Mouse (Mus musculus) liver, postnatal 0 days (tissue): ENCODE measurements at regions not wholly inside any gene's neighbourhood (a gene's known extent, or its start where the extent isn't known, plus 50 kb on each side); places are given as distances from the start of the nearest gene placed in this dataset.
"Not testable (repeated sequence)": the region's sequence is repeated elsewhere in the genome, so short reads cannot be mapped to it uniquely, and the experiment has no call there.

Experiments
- ATAC-seq: fragments of 200-750 bp; cut with Nextera tagmentation; 2 replicates; pipeline ENCODE4 v1.8.0; 2017; ENCODE audit warnings: mild to moderate bottlenecking, moderate library complexity
- DNase-seq: peaks from one replicate; pipeline ENCODE4 v3.0.0-alpha.2; 2016
- H3K27ac ChIP-seq: fragments of 300-500 bp; sonication (generic); 2 replicates; pipeline ENCODE4 v1.5.1; 2014; ENCODE audit warnings: antibody characterized with exemption, moderate library complexity, mild to moderate bottlenecking, low read depth
- H3K27me3 ChIP-seq: fragments of 300-500 bp; sonication (generic); 2 replicates; pipeline ENCODE4 v1.6.1; 2014; ENCODE audit warnings: low read length, control low read depth, mixed read lengths; ENCODE audit not compliant: insufficient read depth
- H3K36me3 ChIP-seq: fragments of 300-500 bp; sonication (generic); replicated peaks from 2 replicates; pipeline ENCODE4 v1.6.1; 2014; ENCODE audit warnings: mild to moderate bottlenecking, control low read depth, low read length, moderate library complexity, mixed read lengths; ENCODE audit not compliant: insufficient read depth
- H3K4me1 ChIP-seq: fragments of 300-500 bp; sonication (generic); 2 replicates; pipeline ENCODE4 v1.6.1; 2014; ENCODE audit warnings: antibody characterized with exemption, mild to moderate bottlenecking, control low read depth; ENCODE audit not compliant: insufficient read depth
- H3K4me2 ChIP-seq: fragments of 300-500 bp; sonication (generic); 2 replicates; pipeline ENCODE4 v1.6.1; 2014; ENCODE audit warnings: low read depth, mild to moderate bottlenecking, low read length, moderate library complexity, mixed read lengths
- H3K4me3 ChIP-seq: fragments of 300-500 bp; sonication (generic); 2 replicates; pipeline ENCODE4 v1.5.1; 2014; ENCODE audit warnings: low read depth, low read length
- H3K9ac ChIP-seq: fragments of 300-500 bp; sonication (generic); replicated peaks from 2 replicates; pipeline ENCODE4 v1.6.1; 2014; ENCODE audit warnings: mild to moderate bottlenecking, moderate library complexity
- H3K9me3 ChIP-seq: fragments of 300-500 bp; sonication (generic); 2 replicates; pipeline ENCODE4 v1.6.1; 2016; ENCODE audit warnings: mild to moderate bottlenecking, control low read depth, low read length, mixed read lengths
- CTCF ChIP-seq: sonication (generic); IDR thresholded peaks from 2 replicates; pipeline ENCODE4 v1.5.1; 2016; ENCODE audit warnings: antibody characterized with exemption, low read depth
- EP300 ChIP-seq: IDR thresholded peaks from 2 replicates; pipeline ENCODE4 v1.6.1; 2016; ENCODE audit warnings: antibody characterized with exemption, low read depth, mild to moderate bottlenecking
- WGBS: fragments of 180-500 bp; shearing (Covaris S2); extraction: QIAGEN DNeasy Blood & Tissue Kit; methylation state at CpG from one replicate; pipeline ENCODE4 v1.1.7; 2014; ENCODE audit not compliant: insufficient replicate concordance; 5-methylcytosine and 5-hydroxymethylcytosine counted together

- not testable (repeated sequence) for ATAC-seq, H3K4me3 ChIP-seq, H3K36me3 ChIP-seq, H3K4me1 ChIP-seq, H3K9ac ChIP-seq, H3K9me3 ChIP-seq, H3K27me3 ChIP-seq, DNase-seq, H3K4me2 ChIP-seq, H3K27ac ChIP-seq
- 65% methylated on average over 5 of the region's 5 CpGs for WGBS
These were observed 189.2 kb upstream of the Rapgef5 start for GRCm38 (mm10) chr12:117327086-117327485.

- no peak overlapping the region for H3K4me2 ChIP-seq
- no peak overlapping the region for H3K4me3 ChIP-seq
- no peak overlapping the region for H3K27ac ChIP-seq
- peak; percentile 43 for TF ChIP-seq CTCF
- TF ChIP-seq EP300: no peak
- DNase-seq (no peak), ATAC-seq (no peak)
- H3K4me1 ChIP-seq: no peaks in the 10 kb centered on the region
- no peaks in the 10 kb centered on the region for H3K36me3 ChIP-seq
- H3K27me3 ChIP-seq: no peaks in the 10 kb centered on the region
- H3K9ac ChIP-seq: no peak overlapping the region
- H3K9me3 ChIP-seq: no peaks in the 10 kb centered on the region
These were observed 185.9 kb upstream of the Rapgef5 start for GRCm38 (mm10) chr12:117330418-117330817.

GRCm38 (mm10) chr12:117336856-117337255, 179.4 kb upstream of the Rapgef5 start:
- H3K27me3 ChIP-seq: no peaks in the 10 kb centered on the region
- DNase-seq (no peak), ATAC-seq (no peak)
- H3K4me1 ChIP-seq: no peaks in the 10 kb centered on the region
- no peak overlapping the region for H3K4me2 ChIP-seq
- no peaks in the 10 kb centered on the region for H3K9me3 ChIP-seq
- H3K27ac ChIP-seq: no peak overlapping the region
- no peak overlapping the region for H3K9ac ChIP-seq
- TF ChIP-seq CTCF (no peak), EP300 (no peak)
- WGBS: 40% methylated on average over 4 of the region's 4 CpGs
- H3K36me3 ChIP-seq: no peaks in the 10 kb centered on the region
- H3K4me3 ChIP-seq: no peak overlapping the region

GRCm38 (mm10) chr12:117342321-117342720, 174.0 kb upstream of the Rapgef5 start:
- ATAC-seq: no peak
- Histone ChIP-seq H3K4me2 (no peak overlapping the region), H3K4me3 (no peak overlapping the region), H3K4me1 (no peaks in the 10 kb centered on the region), H3K27ac (no peak overlapping the region), H3K27me3 (no peaks in the 10 kb centered on the region; the same call in 1 of the 2 replicates), H3K9me3 (no peaks in the 10 kb centered on the region), H3K36me3 (no peaks in the 10 kb centered on the region), H3K9ac (no peak overlapping the region)
- TF ChIP-seq EP300 (no peak), CTCF (no peak)
- DNase-seq: no peak
- WGBS: 38% methylated on average over 6 of the region's 6 CpGs

- WGBS: 74% methylated on average over 3 of the region's 3 CpGs
- TF ChIP-seq CTCF: no peak
- no peak for TF ChIP-seq EP300
- no peaks in the 10 kb centered on the region; the same call in 1 of the 2 replicates for H3K27me3 ChIP-seq
- no peaks in the 10 kb centered on the region for H3K9me3 ChIP-seq
- H3K27ac ChIP-seq: no peak overlapping the region
- no peak overlapping the region for H3K4me3 ChIP-seq
- H3K4me1 ChIP-seq: no peaks in the 10 kb centered on the region
- H3K9ac ChIP-seq: no peak overlapping the region
- no peak overlapping the region for H3K4me2 ChIP-seq
- ATAC-seq (no peak), DNase-seq (no peak)
- H3K36me3 ChIP-seq: no peaks in the 10 kb centered on the region
These were observed 173.2 kb upstream of the Rapgef5 start for GRCm38 (mm10) chr12:117343121-117343520.

GRCm38 (mm10) chr12:117343605-117344004, 172.7 kb upstream of the Rapgef5 start:
- ATAC-seq, H3K27me3 ChIP-seq, H3K4me3 ChIP-seq, H3K4me2 ChIP-seq, H3K4me1 ChIP-seq, H3K27ac ChIP-seq, H3K9ac ChIP-seq, DNase-seq, H3K9me3 ChIP-seq, H3K36me3 ChIP-seq: not testable (repeated sequence)
- 81% methylated on average over 5 of the region's 5 CpGs for WGBS
